Mouse (Mus musculus): ENCODE results near the gene Gm6899.
A peak's percentile ranks its signal among the peaks of the same experiment; 100 is the strongest.

The Gm6899 gene

GRCm38 (mm10) chr11:26593061-26594059 is at the start of gene Gm6899, which contains the start of gene Vrk2:
Gene Gm6899 (plus strand): TSS chr11:26593241.
Gene Vrk2 (minus strand): TSS chr11:26593999.
- peak; percentile 83 to 87 for DNase-seq

- DNase-seq, result no peak
Observed at GRCm38 (mm10) chr11:26551551-26551950, 41.5 kb upstream of the Gm6899 start.

- DNase-seq, result no peak
Observed at GRCm38 (mm10) chr11:26585409-26586366, 7.4 kb upstream of the Gm6899 start.

GRCm38 (mm10) chr11:26586367-26587183 is 6.5 kb upstream of the Gm6899 start:
- DNase-seq, result no peak

- DNase-seq, result no peak
Observed at GRCm38 (mm10) chr11:26587184-26587524, 5.9 kb upstream of the Gm6899 start.

- peak in 1 of 2 experiments; percentile 6 for DNase-seq
Observed at GRCm38 (mm10) chr11:26592395-26593053, 517 bp upstream of the Gm6899 start.

GRCm38 (mm10) chr11:26594487-26594886 is 1.4 kb downstream of the Gm6899 start:
- DNase-seq, result no peak

GRCm38 (mm10) chr11:26596186-26596585 is 3.1 kb downstream of the Gm6899 start:
- DNase-seq, result no peak

GRCm38 (mm10) chr11:26597145-26597544 is 4.1 kb downstream of the Gm6899 start:
- no peak for DNase-seq

- DNase-seq, result no peak
Observed at GRCm38 (mm10) chr11:26597761-26598160, 4.7 kb downstream of the Gm6899 start.

- no peak for DNase-seq
Observed at GRCm38 (mm10) chr11:26598876-26599275, 5.8 kb downstream of the Gm6899 start.

- no peak for DNase-seq
Observed at GRCm38 (mm10) chr11:26600692-26601091, 7.7 kb downstream of the Gm6899 start.

GRCm38 (mm10) chr11:26601571-26602175 is 8.6 kb downstream of the Gm6899 start:
- DNase-seq, result no peak

GRCm38 (mm10) chr11:26604061-26604655 is 11.1 kb downstream of the Gm6899 start:
- DNase-seq, result no peak

- no peak for DNase-seq
Observed at GRCm38 (mm10) chr11:26608795-26609194, 15.8 kb downstream of the Gm6899 start.

- no peak for DNase-seq
Observed at GRCm38 (mm10) chr11:26618475-26619223, 25.6 kb downstream of the Gm6899 start.

GRCm38 (mm10) chr11:26622727-26623126 is 29.7 kb downstream of the Gm6899 start:
- no peak for DNase-seq

- DNase-seq, result no peak
Observed at GRCm38 (mm10) chr11:26636239-26636638, 43.2 kb downstream of the Gm6899 start.

- peak; percentile 1 to 3 for DNase-seq
Observed at GRCm38 (mm10) chr11:26640314-26640785, 47.3 kb downstream of the Gm6899 start.

GRCm38 (mm10) chr11:26642141-26642540 is 49.1 kb downstream of the Gm6899 start:
- no peak for DNase-seq
